Mouse (Mus musculus) erythroid progenitor cell, adult 5-6 weeks (primary cell): Measurements from ENCODE around the gene Ccser1. TPM values are rescaled to one million over a fixed set of nuclear protein-coding genes. Genes with fewer than 3 reads are reported as not detected.
"Not testable (repeated sequence)": the region's sequence is repeated elsewhere in the genome, so short reads cannot be mapped to it uniquely, and the experiment has no call there.

Experiments
- ATAC-seq: replicated peaks from 2 replicates; pipeline ENCODE4 v1.8.0; 2016; ENCODE audit warnings: moderate number of reproducible peaks, mild to moderate bottlenecking, moderate TSS enrichment, inconsistent platforms; ENCODE audit not compliant: poor library complexity, low FRiP score, severe bottlenecking
- total RNA-seq, 2 experiments: library from RNA; stranded (forward) in 1 of 2; stranded (reverse) in 1 of 2; fragments of 150-400 nt in 1 of 2; fragments of 186-747, 209-891 nt in 1 of 2; gene quantifications; 2 replicates each; pipeline versions ENCODE4 v1.2.3 to v1.2.4; 2015 to 2017; ENCODE audit warnings: low replicate concordance in 2 of 2

Gene Ccser1
- total RNA-seq, 2 experiments from 2014 or later = not detected

DNA sequence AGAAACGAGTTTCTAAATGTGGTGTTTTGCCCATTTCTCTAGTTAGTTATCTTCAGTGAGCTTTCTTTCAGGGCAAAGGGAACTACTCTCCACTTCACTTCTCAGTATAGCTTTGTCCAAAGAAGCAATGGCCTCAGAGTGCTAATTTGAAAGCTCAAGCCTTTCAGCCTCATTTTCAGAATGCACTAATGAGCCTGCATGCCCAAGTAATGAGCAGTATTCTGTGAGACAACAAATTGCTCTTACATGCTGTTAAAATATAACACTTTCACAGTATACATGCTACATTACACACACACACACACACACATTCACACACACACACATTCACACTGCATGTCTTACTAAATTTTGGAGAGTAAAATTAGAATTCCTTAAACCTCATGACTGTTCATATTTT lies 637.6 kb downstream of the Ccser1 start:
- ATAC-seq = no peak

DNA sequence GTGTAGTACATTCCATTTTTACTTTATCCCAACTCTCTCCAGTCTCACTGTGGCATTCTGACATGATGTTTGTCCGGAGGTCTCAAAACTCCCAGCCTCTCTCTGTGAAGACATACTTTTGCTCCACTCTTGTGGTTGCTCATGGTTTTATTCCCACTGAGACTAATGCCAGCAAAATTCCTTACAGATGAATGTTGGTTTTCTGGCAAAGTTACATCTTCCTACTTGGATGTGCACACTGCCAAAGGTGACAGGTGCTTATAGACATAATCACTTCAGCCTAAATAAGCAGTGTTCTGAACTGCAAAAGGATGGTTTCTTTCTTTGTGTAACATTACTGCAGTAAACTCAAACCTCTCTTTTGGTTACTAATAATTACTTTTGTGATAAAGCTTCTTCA lies 696.2 kb downstream of the Ccser1 start:
- no peak for ATAC-seq

DNA sequence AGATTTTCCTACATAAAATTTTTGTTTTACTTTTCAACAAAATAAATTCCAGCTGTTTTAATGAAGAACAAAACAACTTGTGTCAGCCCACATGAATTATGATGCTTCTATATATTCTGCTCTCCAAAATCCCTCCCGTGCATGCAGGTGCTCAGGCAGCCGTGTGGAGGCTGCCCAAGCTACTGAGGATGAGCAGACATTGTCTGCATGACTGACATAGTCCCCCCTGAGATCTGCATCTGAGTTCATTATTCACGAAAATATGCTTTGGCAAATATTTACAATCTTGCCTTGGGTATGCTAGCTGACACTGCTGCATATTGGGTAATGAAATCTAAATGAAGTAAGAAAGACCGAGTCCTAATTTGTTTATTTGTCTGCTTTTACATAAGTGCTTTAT lies 718.1 kb downstream of the Ccser1 start:
- no peak for ATAC-seq

DNA sequence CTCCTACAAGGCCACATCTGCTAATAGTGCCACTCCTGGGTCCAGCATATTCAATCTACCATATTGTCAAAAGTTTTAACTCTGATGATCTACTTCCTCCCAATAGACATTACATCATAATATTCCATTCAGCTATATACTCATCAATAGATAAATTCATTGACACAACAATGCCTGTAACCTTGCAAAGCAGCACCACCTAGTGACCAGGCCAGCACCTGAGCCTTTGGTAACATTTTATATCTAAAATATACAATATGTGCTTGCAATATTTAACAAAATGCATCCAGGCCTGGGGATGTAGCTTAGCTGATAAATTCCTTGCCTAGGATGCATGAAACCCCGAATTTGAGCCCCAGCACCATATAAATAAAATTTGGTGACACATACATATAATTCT lies 722.6 kb downstream of the Ccser1 start:
- ATAC-seq = no peak

DNA sequence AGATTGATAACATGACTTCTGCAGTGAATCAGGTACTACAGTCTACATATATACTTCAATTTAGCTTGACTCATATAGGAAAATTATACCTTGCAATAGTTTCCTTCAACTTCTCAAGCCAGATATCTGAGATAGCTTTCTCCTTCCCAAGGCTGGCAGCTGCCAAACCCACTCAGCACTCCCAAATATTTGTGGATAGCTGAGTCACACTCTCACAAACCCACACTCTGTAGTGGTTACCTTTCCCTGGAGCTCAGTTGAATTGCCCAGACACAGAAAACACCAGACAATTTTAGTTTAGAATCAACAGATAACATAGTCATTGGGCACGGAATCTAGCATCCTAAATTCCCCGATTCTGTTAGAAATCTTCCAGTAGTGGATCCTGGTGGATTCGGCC lies 732.8 kb downstream of the Ccser1 start:
- no peak for ATAC-seq

DNA sequence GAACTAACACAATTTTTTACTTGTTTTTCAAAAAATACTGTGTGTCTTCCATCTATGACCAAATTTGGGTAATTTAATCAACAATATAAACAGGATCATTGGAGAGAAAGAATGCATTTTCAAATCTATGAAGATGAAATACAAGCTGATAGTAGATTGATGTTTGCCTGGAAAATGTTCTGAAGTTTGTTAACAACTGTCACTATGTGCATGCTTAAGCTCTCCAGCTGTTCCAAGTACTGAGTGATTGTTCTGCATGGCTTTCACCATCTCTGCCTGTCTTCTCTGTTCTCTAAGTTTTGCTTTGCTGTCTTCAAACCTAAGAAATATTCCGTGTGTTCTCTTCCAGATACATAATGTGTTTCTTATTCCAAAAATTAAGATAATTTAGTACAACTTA lies 751.5 kb downstream of the Ccser1 start:
- no peak for ATAC-seq

DNA sequence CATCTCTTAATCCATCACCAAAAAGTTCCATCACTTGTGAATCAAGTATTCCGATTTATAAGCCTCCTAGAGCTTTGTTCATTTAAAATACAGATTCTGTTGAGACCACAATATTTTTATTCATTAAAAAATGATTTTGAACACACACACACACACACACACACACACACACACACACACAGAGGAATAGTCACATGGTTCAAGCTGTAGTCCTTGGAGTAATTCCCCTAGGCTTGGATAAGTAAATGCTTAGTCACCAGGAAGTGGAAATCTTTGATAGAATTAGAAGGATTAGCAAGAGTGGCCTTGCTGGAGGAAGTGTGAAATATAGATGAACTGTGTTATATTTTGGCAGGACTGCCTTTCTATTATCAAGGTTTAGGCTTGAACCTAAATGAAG lies 756.5 kb downstream of the Ccser1 start:
- ATAC-seq = no peak

DNA sequence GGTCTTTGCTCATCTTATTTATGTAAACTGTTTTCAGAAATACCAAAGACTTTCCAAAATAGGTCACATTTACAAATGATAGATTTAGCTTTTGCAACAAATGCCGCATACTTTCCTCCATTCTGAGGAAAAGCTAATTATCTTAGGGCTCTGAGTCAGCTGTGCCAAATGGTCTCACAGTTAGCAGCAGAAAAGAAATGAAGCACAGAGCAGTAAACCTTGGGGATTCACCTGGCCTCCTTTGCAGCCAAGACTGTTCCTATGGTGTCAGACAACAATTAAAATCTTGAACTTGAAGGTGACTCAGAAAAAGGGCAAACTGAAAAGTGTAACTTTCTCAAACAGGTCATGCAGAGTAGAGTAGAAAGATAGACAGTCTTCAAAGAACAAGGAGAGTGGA lies 759.1 kb downstream of the Ccser1 start:
- no peak for ATAC-seq

DNA sequence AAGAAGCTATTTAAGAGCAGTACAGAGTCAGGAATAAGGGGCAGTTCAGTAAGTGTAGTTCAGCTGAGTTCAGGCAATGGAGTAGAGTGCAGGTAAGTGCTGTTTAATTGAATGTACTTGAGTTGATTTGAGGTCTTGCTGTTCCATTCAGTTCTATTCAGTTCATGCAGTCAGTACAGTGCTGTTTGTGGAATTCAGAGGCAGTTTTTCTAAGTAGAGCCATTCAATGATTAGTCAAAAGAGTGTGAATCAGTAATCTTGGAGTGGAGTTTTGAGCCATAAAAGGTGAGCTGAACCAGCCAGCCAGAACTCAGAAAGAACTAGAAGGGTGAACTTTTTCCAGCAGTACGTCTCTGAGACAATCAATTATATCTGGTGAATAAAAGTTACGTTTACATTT lies 773.6 kb downstream of the Ccser1 start:
- ATAC-seq = no peak

DNA sequence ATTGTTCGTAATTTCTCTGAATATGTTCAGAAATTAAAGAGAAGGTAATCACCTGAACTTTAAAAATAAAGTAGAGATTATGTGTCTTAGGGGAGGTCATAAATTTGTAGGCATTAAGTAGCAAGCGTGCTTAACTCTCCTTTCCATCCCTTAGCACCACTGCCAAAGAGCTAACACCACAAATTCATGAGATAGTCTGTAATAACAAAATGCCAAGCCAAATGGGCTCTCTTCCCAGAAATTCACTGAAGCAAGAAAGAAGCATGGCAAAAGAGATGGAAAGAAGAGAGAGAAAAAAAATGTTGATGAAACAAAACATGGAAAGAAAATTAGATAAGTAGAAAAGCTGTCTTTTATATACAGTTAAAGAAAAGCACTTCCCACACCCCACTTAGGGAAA lies 796.8 kb downstream of the Ccser1 start:
- no peak for ATAC-seq

DNA sequence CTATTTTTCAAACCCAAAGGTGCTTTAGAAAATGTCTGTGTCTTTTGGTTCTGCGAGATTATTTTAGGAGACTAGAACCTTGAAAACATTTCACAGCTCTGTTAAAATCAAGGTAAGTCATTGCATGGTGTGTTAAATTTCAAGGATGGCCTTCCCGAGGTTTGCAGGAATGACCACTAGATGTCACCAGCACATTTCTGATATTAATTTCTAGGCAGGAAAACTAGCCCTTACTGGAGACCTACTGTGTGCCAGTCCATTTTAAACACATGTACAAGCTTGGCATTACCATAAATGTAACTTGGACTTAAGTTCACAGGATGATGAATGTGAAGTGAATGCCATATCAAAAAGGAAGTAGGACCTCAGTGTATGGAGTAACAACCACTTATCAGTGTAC lies 798.3 kb downstream of the Ccser1 start:
- ATAC-seq = no peak

DNA sequence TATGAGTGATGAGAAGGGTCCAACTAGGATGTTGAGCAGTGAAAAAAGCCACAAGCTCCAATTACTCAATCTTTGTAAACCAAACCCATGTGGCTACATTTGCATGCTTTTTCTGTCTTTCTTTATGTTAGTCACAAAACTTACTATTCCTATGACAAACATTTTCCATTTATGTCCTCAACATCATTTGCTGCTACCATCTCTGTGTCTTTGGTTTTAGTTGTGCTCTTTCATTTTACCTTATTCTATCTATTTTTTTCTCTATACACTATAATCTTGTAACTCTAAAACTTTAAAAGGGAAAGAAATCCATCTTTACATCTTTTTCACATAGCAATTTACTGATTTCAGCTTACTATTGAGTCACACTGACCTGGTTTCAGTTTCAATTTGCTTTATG lies 834.2 kb downstream of the Ccser1 start:
- no peak for ATAC-seq

DNA sequence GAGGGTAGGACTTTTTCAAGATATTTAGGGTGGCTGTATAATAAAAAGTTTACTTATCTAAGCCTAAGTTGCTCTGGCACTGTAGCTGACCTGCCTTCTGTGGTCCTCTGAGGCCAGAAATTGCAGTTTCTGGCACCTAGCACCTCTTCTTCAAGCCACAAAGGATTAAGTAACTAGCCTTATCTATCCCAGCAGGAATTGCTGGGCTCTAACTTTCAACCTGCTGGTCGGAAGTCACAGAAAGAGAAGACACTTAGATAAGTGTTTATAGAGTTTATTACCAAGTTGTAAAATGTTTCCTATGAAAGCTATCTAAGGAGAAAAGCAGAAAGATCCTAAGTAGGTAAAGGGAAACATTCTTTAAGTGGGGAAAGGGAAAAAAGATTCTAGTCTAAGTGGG lies 864.3 kb downstream of the Ccser1 start:
- no peak for ATAC-seq

DNA sequence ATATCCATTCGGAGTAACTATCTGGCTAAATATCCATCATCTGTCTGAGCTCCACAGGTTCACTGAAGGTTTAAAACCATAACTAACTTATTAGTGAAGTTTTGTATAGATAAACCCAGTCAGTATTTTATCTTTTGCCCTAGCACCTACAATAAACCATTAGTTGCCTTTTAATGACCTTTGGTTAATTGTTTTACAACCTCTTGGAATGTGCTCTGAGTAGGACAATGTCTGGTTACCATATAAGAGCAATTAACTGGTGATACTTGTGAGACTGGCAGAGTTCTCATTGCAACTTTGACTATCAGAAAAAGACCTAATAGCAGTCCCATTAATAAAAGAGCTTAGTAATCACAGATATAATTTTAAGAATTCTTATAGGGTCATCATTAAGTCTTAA lies 864.9 kb downstream of the Ccser1 start:
- ATAC-seq = not testable (repeated sequence)

DNA sequence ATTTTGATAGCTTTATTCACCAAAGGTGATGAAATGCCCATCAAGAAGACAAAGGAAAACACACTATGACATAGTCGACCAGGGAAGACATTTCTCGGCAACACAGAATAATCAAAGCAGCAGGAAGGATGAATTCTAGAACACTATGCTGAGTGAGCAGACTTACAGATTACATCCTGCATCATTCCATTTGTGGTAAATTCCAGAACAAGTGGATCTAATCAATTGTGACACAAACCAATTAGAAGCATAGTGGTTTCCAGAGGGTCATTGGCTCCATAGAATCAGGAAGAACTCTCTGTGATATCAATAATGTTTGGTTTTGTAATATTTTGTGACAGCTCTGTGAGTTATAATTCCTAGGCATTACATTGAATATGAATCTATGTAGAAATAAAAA lies 875.2 kb downstream of the Ccser1 start:
- no peak for ATAC-seq

DNA sequence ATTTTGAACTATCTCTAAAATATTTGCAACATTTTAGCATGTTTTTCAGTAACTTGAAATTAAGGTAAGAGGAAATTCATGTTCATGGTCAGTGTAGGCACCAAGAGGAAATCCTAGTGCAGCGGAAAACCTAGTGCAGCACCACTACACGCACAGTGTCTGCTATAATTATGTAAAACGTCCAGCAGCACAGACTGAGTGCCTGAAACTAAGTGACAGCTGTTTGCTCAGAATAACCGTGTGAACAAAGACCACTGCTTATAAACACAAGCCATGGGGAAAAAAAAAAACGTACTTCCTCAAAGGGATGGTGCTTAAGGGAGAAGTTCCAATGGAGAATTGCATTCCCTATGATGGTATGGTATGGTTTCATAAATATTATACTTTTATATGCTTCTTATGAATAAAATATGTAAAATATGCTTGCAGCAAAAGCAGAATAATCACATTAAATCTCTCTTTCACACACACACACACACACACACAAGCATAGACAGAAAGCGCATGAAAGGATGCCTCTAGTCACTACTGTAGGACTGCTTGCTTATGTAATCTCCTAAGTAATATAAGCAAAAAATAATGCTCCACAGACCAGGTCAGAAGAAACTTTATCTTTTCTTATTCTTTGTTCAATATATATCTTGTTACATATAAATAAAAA lies 886.4 kb downstream of the Ccser1 start:
- no peak for ATAC-seq

DNA sequence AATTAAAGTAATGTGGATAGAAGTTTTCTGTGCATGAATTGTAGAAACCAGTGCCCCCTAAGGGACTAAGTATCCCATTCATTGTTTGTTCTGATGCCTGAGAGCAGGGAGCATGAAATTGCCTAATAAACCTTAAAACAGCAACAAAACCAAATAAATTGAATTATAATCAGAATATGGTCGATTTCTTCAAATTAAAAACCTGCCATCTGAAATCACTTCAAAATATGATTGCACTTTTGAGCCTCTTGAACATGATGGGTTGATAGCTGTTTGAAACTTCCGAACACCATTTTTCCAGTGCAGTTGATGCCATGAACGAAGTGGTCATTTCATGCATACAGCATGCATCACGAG lies 886.9 kb downstream of the Ccser1 start:
- no peak for ATAC-seq

DNA sequence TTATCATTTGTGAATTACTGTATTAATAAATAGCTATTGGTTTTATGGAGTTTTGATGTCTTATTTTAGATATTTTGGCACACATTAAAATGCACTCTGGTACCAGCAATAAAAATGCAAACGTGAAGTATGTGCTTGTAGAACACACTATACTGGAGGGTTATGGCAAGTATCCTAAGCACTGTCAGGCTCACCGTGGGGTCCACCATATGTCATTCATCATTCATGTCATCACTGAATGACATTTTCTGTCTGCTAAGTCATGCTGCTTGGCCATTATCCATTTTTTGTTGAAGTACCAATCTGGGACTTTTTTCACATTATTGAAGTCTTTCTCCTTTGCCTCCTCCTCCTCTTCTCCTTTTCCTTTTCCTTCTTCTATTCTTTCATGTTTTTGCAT lies 925.3 kb downstream of the Ccser1 start:
- no peak for ATAC-seq

DNA sequence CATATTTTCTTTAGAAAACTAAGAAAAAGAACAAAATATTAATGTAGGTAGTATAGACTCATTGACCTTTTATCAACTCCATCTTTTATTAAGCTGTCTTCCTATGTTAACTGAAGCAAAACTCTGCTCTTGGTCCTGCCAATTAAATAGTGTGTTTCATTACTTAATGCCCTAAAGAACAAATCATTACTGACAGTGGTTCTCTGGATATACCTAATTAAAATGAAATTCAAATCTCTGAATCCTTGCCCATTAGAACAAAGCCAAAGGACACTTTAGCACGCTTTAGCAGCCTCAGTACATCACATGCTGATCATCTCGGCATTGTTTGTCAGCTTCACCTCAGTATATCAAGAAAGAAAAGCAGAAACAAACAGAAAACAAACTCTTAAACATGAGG lies 952.4 kb downstream of the Ccser1 start:
- ATAC-seq = no peak

DNA sequence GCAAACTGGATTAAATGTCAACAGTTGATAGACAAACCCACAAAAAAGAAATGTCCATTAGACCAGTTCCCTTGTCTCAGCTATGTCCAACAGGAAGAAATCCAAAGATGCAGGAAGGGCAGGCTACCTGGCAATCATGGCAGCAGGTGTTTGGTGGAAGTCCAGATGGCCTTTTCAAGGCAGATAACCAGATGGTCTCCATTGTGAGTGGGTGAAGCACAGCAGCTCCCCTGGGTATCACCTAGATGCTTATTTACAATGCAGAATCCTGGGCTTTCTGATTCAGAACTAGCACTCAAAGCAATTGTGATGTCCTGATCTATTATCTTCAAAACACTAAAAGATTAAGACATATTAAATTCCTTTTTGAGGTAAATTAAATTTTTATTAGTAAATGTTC lies 980.2 kb downstream of the Ccser1 start:
- no peak for ATAC-seq

DNA sequence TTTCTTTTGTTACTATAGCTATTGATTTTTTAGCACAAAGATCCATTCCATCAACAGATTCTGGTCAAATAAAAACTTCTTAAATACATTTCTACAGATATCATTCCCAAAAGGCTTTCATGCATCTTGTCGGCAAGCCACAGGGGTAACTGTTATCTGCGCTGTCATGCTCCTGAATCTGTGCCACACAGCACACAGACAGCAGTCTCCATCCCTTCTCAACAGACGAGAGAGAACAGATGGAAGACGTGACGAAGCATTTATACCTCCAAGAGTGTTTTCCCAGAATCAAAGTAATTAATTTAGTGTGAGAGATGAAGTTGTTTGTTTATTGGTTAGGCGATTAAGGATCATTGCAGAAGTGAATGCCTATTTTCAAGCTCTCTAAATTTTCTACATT lies 982.5 kb downstream of the Ccser1 start:
- ATAC-seq = no peak

DNA sequence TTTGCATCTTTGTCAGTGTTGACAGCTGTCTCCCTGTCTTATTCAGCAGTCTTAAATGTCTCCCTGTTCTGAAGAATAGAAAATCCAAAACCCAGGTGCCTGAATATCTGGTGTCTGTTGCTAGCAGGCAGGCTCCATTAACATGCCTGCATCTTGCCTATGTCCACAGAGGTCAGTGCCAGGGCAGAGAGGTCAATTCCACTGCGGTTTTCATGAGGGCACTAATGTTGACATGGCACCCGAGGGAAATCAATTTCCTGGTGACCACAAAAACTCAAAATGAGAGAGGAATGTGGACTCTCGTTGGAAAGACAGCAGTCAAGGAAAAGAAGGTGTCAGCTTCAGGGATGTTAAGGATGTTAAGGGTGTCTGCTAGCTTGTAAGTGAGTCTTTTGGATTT lies 983.7 kb downstream of the Ccser1 start:
- no peak for ATAC-seq
